Mouse (Mus musculus) G1E (cell line): ENCODE data around the gene Kbtbd4. TPM values are rescaled to one million over a fixed set of nuclear protein-coding genes. Genes with fewer than 3 reads are reported as not detected.
"Not testable (repeated sequence)": the region's sequence is repeated elsewhere in the genome, so short reads cannot be mapped to it uniquely, and the experiment has no call there.

Experiments used
- ATAC-seq: 2 replicates; pipeline ENCODE4 v1.8.0; 2016; ENCODE audit warnings: mild to moderate bottlenecking; ENCODE audit not compliant: insufficient number of reproducible peaks, poor library complexity, low FRiP score, severe bottlenecking; ENCODE audit errors: extremely low read depth
- DNase-seq: peaks from one replicate; pipeline ENCODE4 v3.0.0; 2012; ENCODE audit warnings: low spot score
- H3K27me3 ChIP-seq: 2 replicates; pipeline ENCODE4 v1.6.1; 2012; ENCODE audit warnings: mild to moderate bottlenecking, low read length, inconsistent platforms; ENCODE audit not compliant: insufficient read depth
- H3K36me3 ChIP-seq: replicated peaks from 2 replicates; pipeline ENCODE3; 2012; ENCODE audit warnings: mild to moderate bottlenecking, inconsistent platforms
- H3K4me1 ChIP-seq: 2 replicates; pipeline ENCODE4 v1.6.1; 2012; ENCODE audit warnings: low read depth, low read length, inconsistent platforms, mixed read lengths; ENCODE audit not compliant: insufficient read depth
- H3K4me3 ChIP-seq: 2 replicates; pipeline ENCODE4 v1.5.1; 2012; ENCODE audit warnings: low read depth, mild to moderate bottlenecking, inconsistent platforms, low read length, moderate library complexity, mixed read lengths
- H3K9me3 ChIP-seq: replicated peaks from 2 replicates; pipeline ENCODE4 v1.6.1; 2012; ENCODE audit warnings: inconsistent platforms
- CTCF ChIP-seq: IDR thresholded peaks from 2 replicates; pipeline ENCODE4 v1.5.1; 2012; ENCODE audit warnings: low read depth, low read length, inconsistent platforms, mixed read lengths
- GATA1 ChIP-seq: IDR thresholded peaks from 2 replicates; pipeline ENCODE4 v1.6.1; 2012; ENCODE audit warnings: borderline replicate concordance, low read length, inconsistent platforms, mixed read lengths
- GATA2 ChIP-seq: IDR thresholded peaks from 2 replicates; pipeline ENCODE4 v1.6.1; 2012; ENCODE audit warnings: low read depth, low read length, inconsistent platforms, borderline replicate concordance
- POLR2AphosphoS5 ChIP-seq: IDR thresholded peaks from 2 replicates; pipeline ENCODE4 v1.6.1; 2012; ENCODE audit warnings: low read depth, low read length, inconsistent platforms; ENCODE audit not compliant: insufficient replicate concordance
- TAL1 ChIP-seq: conservative IDR thresholded peaks from 2 replicates; pipeline ENCODE4 v1.6.1; 2012; ENCODE audit warnings: low read depth, low read length, inconsistent platforms, mixed read lengths
- polyA plus RNA-seq: library from polyadenylated mRNA; stranded (reverse); fragments of >175 nt; gene quantifications from 2 replicates; pipeline ENCODE4 v1.2.3, GENCODE M21; 2012
- total RNA-seq, 2 experiments: library from RNA; stranded (forward) in 1 of 2; stranded (reverse) in 1 of 2; fragments of 200-1000 nt in 1 of 2; fragments of >200 nt in 1 of 2; fragmentation: Nextera tagmentation in 1 of 2; gene quantifications; 2 replicates each; pipeline ENCODE4 v1.2.3; 2014 to 2017

Kbtbd4 gene
- total and polyA plus RNA-seq, 3 experiments = 6.6 to 31.8 (median 21.4) TPM

DNA sequence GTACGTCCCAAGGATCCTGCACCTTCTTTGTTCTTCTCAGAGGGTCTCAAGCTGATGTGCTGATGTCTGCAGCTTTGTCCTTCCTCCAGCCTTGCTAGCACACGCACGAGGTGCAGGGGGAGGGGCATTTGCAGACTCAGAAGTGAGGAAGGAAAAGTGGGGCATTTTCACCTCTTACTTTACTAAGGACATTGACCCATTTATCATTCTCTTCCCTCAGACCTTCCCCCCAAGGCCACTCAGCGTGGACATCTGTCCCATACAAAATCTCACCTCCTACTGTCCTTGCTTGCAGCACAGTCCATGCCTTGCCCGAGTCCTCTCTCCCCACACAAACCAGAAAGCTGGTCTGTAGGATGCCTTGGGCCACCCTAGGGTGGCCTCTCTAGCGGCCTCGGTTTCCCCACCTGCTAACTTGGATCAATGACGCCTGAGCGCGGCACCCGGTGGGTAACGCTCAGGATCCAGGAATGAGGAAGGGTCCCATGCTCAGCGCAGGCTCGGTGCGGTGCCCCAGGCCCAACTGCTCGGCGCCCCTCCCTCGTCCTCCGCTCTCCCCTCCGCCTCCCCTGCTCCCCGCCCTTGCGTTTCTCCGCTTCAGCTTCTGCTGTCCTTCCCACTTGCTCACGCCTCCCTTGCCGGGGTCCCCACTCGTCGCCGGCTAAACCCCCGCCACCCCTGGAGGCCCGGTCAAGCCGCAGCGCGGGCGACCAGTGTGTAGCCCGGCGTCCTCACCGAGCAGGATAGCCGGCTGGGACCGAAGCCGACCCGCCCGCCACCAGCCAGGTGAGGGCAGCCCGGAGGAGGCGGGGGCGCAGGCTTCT, 19.1 kb upstream of the Kbtbd4 start, which contains the start of gene C1qtnf4:
C1qtnf4 (plus strand) TSS at position 643 of the 824 bp plus-strand sequence.
- no peak within 1 kb of the TSS; the same call in 1 of the 2 replicates for H3K4me3 ChIP-seq
- TF ChIP-seq CTCF (no peak), POLR2AphosphoS5 (no peak), GATA2 (no peak), TAL1 (no peak), GATA1 (no peak)
- H3K4me1 ChIP-seq = peaks cover 12% of the 10 kb centered on the region
- H3K36me3 ChIP-seq = peaks cover 3% of the 10 kb centered on the region
- peaks cover 21% of the 10 kb centered on the region for H3K9me3 ChIP-seq
- ATAC-seq = no peak
- no peak for DNase-seq
- H3K27me3 ChIP-seq = peaks cover 52% of the 10 kb centered on the region

DNA sequence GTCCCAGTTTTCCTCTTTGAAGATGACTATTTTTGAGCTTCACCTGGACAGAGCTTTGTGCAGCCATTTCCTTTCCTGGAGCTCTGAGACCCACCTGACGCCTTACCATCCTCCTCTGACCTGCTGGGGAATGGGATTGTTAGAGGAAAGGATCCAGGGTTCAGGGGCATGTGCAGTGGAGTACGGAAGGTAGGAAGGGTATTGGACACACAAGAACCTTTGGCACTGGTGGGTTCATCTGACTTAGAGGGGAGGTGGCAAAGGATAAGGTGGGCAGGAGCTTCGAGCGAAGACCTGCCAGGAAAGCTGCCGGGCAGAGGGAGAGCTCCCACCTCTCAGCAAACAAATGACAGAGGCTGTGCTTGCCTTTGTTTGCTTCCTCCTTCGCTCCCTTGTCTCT, 18.1 kb upstream of the Kbtbd4 start:
- peaks cover 3% of the 10 kb centered on the region for H3K36me3 ChIP-seq
- H3K4me1 ChIP-seq = peaks cover 6% of the 10 kb centered on the region
- ATAC-seq = no peak
- DNase-seq = no peak
- TF ChIP-seq TAL1 = no peak
- no peak for TF ChIP-seq POLR2AphosphoS5
- no peak for TF ChIP-seq GATA1
- no peak for TF ChIP-seq GATA2
- TF ChIP-seq CTCF = no peak
- H3K9me3 ChIP-seq = peaks cover 21% of the 10 kb centered on the region
- no peak overlapping the region for H3K4me3 ChIP-seq
- H3K27me3 ChIP-seq = peaks cover 47% of the 10 kb centered on the region

DNA sequence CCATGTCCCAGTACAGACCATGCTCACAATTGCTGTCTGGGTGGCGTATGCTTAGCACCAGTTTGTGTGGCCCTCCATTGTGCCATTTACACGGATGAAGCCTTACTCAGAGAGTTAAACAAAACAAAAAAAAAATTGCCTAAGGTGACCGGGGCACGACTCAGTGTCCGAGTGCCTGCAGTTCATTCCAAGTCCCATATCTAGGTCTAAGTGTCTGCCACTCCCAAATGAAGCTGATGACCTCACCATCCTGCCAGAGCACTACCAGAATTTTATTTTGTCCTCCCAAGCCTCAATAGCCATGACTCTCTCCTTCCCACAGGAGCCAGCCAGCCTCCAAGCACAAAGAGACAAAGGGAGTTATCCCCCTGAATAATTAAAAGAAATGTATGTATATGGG, 16.9 kb upstream of the Kbtbd4 start:
- Histone ChIP-seq H3K27me3 (peaks cover 47% of the 10 kb centered on the region), H3K9me3 (peaks cover 21% of the 10 kb centered on the region), H3K4me1 (peaks cover 10% of the 10 kb centered on the region), H3K36me3 (peaks cover 12% of the 10 kb centered on the region), H3K4me3 (no peak overlapping the region)
- ATAC-seq (no peak), DNase-seq (no peak)
- TF ChIP-seq POLR2AphosphoS5 = no peak
- no peak for TF ChIP-seq TAL1
- TF ChIP-seq CTCF = no peak
- no peak for TF ChIP-seq GATA1
- TF ChIP-seq GATA2 = no peak

DNA sequence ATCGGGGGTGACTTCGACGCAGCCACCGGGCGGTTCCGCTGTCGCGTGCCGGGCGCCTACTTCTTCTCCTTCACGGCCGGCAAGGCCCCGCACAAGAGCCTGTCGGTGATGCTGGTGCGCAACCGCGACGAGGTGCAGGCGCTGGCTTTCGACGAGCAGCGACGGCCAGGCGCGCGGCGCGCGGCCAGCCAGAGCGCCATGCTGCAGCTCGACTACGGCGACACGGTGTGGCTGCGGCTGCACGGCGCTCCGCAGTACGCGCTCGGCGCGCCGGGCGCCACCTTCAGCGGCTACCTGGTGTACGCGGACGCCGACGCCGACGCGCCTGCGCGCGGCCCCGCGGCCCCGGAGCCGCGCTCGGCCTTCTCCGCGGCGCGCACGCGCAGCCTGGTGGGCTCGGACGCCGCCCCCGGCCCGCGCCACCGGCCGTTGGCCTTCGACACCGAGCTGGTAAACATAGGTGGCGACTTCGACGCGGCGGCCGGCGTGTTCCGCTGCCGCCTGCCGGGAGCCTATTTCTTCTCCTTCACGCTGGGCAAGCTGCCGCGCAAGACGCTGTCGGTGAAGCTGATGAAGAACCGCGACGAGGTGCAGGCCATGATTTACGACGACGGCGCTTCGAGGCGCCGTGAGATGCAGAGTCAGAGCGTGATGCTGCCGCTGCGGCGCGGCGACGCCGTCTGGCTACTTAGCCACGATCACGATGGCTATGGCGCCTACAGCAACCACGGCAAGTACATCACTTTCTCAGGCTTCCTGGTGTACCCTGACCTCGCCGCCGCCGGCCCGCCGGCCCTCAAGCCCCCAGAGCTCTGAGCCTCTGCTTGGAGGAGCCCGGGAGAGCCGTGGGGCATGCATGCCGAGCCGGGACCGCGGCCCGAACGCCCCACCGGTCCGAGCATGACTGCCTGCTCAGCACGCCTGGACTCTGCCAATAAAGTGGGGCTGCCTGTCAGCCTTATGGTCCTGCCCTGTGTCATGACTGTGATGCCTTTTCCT, 14.7 kb upstream of the Kbtbd4 start:
- Histone ChIP-seq H3K36me3 (peaks cover 26% of the 10 kb centered on the region), H3K9me3 (peaks cover 14% of the 10 kb centered on the region), H3K4me1 (peaks cover 31% of the 10 kb centered on the region), H3K27me3 (peaks cover 41% of the 10 kb centered on the region), H3K4me3 (peak overlapping the region; percentile 40)
- DNase-seq (no peak), ATAC-seq (no peak)
- TF ChIP-seq CTCF = no peak
- TF ChIP-seq GATA1 = no peak
- no peak for TF ChIP-seq POLR2AphosphoS5
- no peak for TF ChIP-seq TAL1
- TF ChIP-seq GATA2 = no peak

DNA sequence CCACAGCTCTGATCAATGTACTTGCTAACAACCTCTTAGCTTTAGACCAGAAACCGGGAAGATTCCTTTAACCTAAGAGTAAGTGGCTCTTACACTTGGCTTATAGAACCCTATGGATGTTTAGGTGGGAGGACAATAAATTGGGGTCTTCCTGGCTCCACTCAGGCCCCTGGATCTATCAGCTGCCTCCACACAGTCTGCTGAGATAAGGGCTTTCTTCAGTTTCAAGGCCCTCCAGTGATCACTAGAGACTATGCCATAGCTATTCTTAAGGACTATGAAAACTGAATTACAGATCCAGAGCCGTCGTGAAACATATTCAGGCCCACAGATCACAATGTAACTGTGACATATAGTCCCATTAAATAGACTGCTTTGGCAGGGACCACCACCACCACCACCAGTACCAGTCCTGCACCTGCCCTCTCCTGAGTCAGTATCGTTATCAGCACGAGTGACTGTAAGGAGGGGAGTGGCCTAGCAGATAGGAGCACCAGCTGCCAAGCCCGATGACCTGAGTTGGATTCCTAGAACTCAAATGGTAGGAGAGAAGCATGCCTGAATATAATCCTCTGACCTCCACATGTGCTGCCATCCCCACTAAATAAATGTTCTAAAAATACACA, 10.8 kb upstream of the Kbtbd4 start:
- Histone ChIP-seq H3K4me3 (peak overlapping the region; percentile 48; the same call in 1 of the 2 replicates), H3K27me3 (peaks cover 7% of the 10 kb centered on the region; the same call in 1 of the 2 replicates), H3K36me3 (peaks cover 66% of the 10 kb centered on the region), H3K9me3 (peaks cover 14% of the 10 kb centered on the region), H3K4me1 (peaks cover 50% of the 10 kb centered on the region)
- TF ChIP-seq TAL1 (peak; percentile 37; the same call in 1 of the 2 replicates), GATA2 (no peak)
- DNase-seq (no peak), ATAC-seq (peak; percentile 93)

DNA sequence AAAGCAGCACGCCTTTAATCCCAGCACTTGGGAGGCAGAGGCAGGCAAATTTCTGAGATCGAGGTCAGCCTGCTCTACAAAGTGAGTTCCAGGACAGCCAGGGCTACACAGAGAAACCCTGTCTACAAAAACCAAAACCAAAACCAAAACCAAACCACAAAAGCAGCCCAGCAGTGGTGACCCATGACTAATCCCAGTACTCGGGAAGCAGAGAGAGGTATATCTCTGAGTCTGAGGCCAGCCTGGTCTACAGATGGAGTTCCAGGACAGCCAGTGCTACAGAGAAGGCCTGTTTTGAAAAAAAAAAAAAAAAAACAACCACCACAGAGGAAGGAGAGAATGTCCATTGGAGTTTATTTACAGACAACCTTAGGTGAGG, 10.3 kb upstream of the Kbtbd4 start:
- not testable (repeated sequence) for DNase-seq, ATAC-seq, H3K27me3 ChIP-seq
- Histone ChIP-seq H3K9me3 (peaks cover 11% of the 10 kb centered on the region), H3K36me3 (peaks cover 71% of the 10 kb centered on the region), H3K4me3 (peak overlapping the region; percentile 48; the same call in 1 of the 2 replicates), H3K4me1 (peaks cover 49% of the 10 kb centered on the region)
